Mouse (Mus musculus) C2C12 (cell line): ENCODE measurements around the gene Phactr1.

Experiments used
- CTCF ChIP-seq: IDR thresholded peaks from one replicate; pipeline ENCODE4 v1.5.1; 2011; ENCODE audit not compliant: control insufficient read depth, insufficient read depth, insufficient read length
- FOSL1 ChIP-seq: IDR thresholded peaks from one replicate; pipeline ENCODE4 v1.8.0; 2011; ENCODE audit warnings: mild to moderate bottlenecking, low read length; ENCODE audit not compliant: poor library complexity, insufficient read depth, severe bottlenecking
- MYOG ChIP-seq: IDR thresholded peaks from one replicate; pipeline ENCODE4 v1.6.1; 2011; ENCODE audit not compliant: control insufficient read depth, insufficient read length; ENCODE audit errors: extremely low read depth
- USF1 ChIP-seq: IDR thresholded peaks from one replicate; pipeline ENCODE4 v1.6.1; 2011; ENCODE audit warnings: low read depth, mild to moderate bottlenecking, control low read depth, moderate library complexity

DNA sequence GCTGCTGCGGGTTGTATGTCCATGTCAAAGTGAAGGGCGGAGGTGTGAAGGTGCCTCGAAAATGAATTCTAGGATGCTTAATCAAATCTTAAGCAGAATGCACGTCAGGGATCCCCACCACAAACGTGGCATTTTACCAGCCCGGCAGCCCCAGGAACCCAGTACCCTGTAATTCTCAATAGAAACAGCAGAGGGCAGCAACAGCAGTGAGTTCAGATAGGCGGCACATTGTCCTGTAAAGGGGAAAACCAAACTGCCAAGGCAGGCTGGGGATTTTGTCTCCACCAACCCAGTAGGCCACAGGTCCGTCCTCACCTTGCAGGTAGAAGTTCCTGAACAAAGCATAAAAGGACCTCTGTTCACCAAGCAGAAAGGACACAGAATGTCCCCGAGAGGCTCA, 492.8 kb downstream of the Phactr1 start:
- TF ChIP-seq CTCF, result peak; percentile 1
- no peak for TF ChIP-seq MYOG
- TF ChIP-seq USF1, result no peak
- TF ChIP-seq FOSL1, result no peak
